Mouse (Mus musculus): ENCODE measurements around the gene C1qc.

DNA sequence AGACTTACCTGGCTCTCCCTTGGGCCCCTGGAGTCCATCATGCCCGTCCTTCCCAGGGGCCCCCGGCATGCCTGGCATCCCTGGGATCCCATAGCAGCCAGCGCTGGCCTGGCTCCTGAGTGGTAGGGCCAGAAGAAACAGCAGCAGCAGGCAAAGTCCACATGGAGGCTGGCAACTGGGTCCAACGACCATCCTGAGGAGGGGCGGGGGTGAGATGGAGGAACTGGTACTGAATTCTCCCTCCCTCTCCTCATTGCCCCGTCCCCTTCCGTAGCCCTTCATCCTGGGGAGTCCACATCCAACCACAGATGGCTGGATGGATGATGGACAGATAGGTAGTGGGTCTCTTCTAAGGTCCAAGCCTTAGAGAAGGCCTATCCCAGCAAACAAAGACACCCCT, 494 bp downstream of the C1qc start:
- TF ChIP-seq CTCF (IDR thresholded peaks at IDR 0.05; ENCODE audit: extremely low read depth, insufficient read depth, low read length) (no peak), POLR2A (IDR thresholded peaks at IDR 0.05; ENCODE audit: extremely low read depth, insufficient read depth, low read length) (no peak)
